Mouse (Mus musculus) olfactory bulb, adult 2 months (tissue): ENCODE results near the gene Cwh43.

Experiments used
- CTCF ChIP-seq: fragments of 200-500 bp; IDR thresholded peaks from 2 replicates; pipeline ENCODE4 v1.5.1; 2012; ENCODE audit warnings: low read depth, mild to moderate bottlenecking, low read length, moderate library complexity; ENCODE audit not compliant: insufficient read depth
- POLR2A ChIP-seq: fragments of 200-500 bp; IDR thresholded peaks from 2 replicates; pipeline ENCODE4 v1.6.1; 2012; ENCODE audit warnings: mild to moderate bottlenecking, low read depth, low read length, moderate library complexity; ENCODE audit not compliant: insufficient read depth

DNA sequence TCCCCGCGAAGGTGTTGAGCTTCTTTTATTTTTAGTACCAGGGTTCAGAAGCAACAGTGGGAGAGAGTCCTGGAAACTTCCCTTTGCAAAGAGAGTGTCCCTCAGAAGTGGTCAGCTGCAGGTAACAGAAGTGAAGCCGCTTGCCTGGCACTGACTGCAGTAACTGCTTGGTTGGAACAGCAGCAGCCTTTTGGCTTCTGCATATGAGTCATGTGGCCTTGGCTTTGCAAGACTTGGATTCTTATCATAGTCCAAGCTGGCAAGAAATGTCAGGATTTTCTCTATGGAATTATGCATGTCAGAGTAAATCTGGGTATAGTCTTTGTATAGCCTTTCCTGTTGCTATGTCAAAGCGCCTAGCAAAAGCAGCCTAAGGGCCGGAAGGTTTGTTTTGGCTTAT is 4.1 kb downstream of the Cwh43 start:
- TF ChIP-seq CTCF = no peak
- no peak for TF ChIP-seq POLR2A
